Mouse (Mus musculus) stomach, postnatal 0 days (tissue): ENCODE data around the gene Ptgdr2. TPM values are rescaled to one million over a fixed set of nuclear protein-coding genes. Genes with fewer than 3 reads are reported as not detected.
A peak's percentile ranks its signal among the peaks of the same experiment; 100 is the strongest.

Experiments
- ATAC-seq: fragments of 200-750 bp; cut with Nextera tagmentation; 2 replicates; pipeline ENCODE4 v1.8.0; 2017; ENCODE audit not compliant: low FRiP score, low TSS enrichment
- DNase-seq: peaks from one replicate; pipeline ENCODE4 v3.0.0-alpha.2; 2016; ENCODE audit warnings: low spot score
- H3K27ac ChIP-seq: fragments of 300-500 bp; sonication (generic); replicated peaks from 2 replicates; pipeline ENCODE4 v1.5.1; 2014; ENCODE audit warnings: mild to moderate bottlenecking, control low read depth
- H3K27me3 ChIP-seq: fragments of 300-500 bp; sonication (generic); 2 replicates; pipeline ENCODE4 v1.6.1; 2014; ENCODE audit warnings: low read length; ENCODE audit not compliant: control insufficient read depth, insufficient read depth
- H3K36me3 ChIP-seq: fragments of 300-500 bp; sonication (generic); 2 replicates; pipeline ENCODE4 v1.6.1; 2014; ENCODE audit warnings: low read length, mixed read lengths; ENCODE audit not compliant: control insufficient read depth, insufficient read depth
- H3K4me1 ChIP-seq: fragments of 300-500 bp; sonication (generic); replicated peaks from 2 replicates; pipeline ENCODE4 v1.6.1; 2014; ENCODE audit warnings: antibody characterized with exemption; ENCODE audit not compliant: control insufficient read depth, insufficient read depth
- H3K4me2 ChIP-seq: fragments of 300-500 bp; sonication (generic); replicated peaks from 2 replicates; pipeline ENCODE4 v1.6.1; 2014; ENCODE audit warnings: low read depth, mild to moderate bottlenecking, control low read depth, moderate library complexity
- H3K4me3 ChIP-seq: fragments of 300-500 bp; sonication (generic); 2 replicates; pipeline ENCODE4 v1.5.1; 2014; ENCODE audit warnings: low read depth, low read length, control low read depth
- H3K9ac ChIP-seq: fragments of 300-500 bp; sonication (generic); 2 replicates; pipeline ENCODE4 v1.6.1; 2014; ENCODE audit warnings: mild to moderate bottlenecking, low read length, control low read depth, mixed read lengths
- H3K9me3 ChIP-seq: fragments of 300-500 bp; sonication (generic); 2 replicates; pipeline ENCODE4 v1.6.1; 2016; ENCODE audit warnings: low read length; ENCODE audit not compliant: control insufficient read depth
- CTCF ChIP-seq: IDR thresholded peaks from 2 replicates; pipeline ENCODE4 v1.5.1; 2016; ENCODE audit warnings: antibody characterized with exemption, low read depth, mild to moderate bottlenecking, moderate library complexity
- EP300 ChIP-seq: optimal IDR thresholded peaks from 2 replicates; pipeline ENCODE3; 2016; ENCODE audit warnings: antibody characterized with exemption
- WGBS: fragments of 180-500 bp; shearing (Covaris S2); extraction: QIAGEN DNeasy Blood & Tissue Kit; methylation state at CpG from one replicate; pipeline ENCODE4 v1.1.7; 2014; 5-methylcytosine and 5-hydroxymethylcytosine counted together
- polyA plus RNA-seq: library from polyadenylated mRNA; unstranded; fragments of >200 nt; fragmentation: Nextera tagmentation; extraction: Ambion mirVana; gene quantifications from 2 replicates; pipeline ENCODE4 v1.2.1, GENCODE M21; 2015

Ptgdr2 gene
- polyA plus RNA-seq, 1 experiment from 2014 or later = 0.06 TPM

GRCm38 (mm10) chr19:10900315-10900714 lies 36.6 kb upstream of the Ptgdr2 start:
- no peak overlapping the region for H3K4me2 ChIP-seq
- H3K9me3 ChIP-seq = no peaks in the 10 kb centered on the region
- no peak overlapping the region for H3K9ac ChIP-seq
- TF ChIP-seq CTCF (no peak), EP300 (no peak)
- DNase-seq (no peak), ATAC-seq (no peak)
- no peak overlapping the region for H3K27ac ChIP-seq
- no peaks in the 10 kb centered on the region for H3K27me3 ChIP-seq
- H3K4me3 ChIP-seq = no peak overlapping the region
- peaks cover 51% of the 10 kb centered on the region for H3K36me3 ChIP-seq
- 72% methylated on average over 6 of the region's 6 CpGs for WGBS
- 0 out of 2 replicates have a peak, but pooled peaks cover 2% of the 10 kb centered on the region for H3K4me1 ChIP-seq

- H3K4me2 ChIP-seq = no peak overlapping the region
- no peaks in the 10 kb centered on the region for H3K27me3 ChIP-seq
- DNase-seq (no peak), ATAC-seq (no peak)
- peaks cover 51% of the 10 kb centered on the region for H3K36me3 ChIP-seq
- 86% methylated on average over 5 of the region's 5 CpGs for WGBS
- no peak overlapping the region for H3K27ac ChIP-seq
- H3K9me3 ChIP-seq = no peaks in the 10 kb centered on the region
- H3K4me1 ChIP-seq = 0 out of 2 replicates have a peak, but pooled peaks cover 2% of the 10 kb centered on the region
- H3K9ac ChIP-seq = no peak overlapping the region
- no peak overlapping the region for H3K4me3 ChIP-seq
- TF ChIP-seq EP300 = no peak
- TF ChIP-seq CTCF = no peak
Observed at GRCm38 (mm10) chr19:10901046-10901445, 35.9 kb upstream of the Ptgdr2 start.

- Histone ChIP-seq H3K4me1 (0 out of 2 replicates have a peak, but pooled peaks cover under 1% of the 10 kb centered on the region), H3K36me3 (peaks cover 38% of the 10 kb centered on the region), H3K9ac (no peak overlapping the region), H3K4me2 (no peak overlapping the region), H3K4me3 (no peak overlapping the region), H3K27ac (peak overlapping the region; percentile 30; the same call in 1 of the 2 replicates), H3K9me3 (no peaks in the 10 kb centered on the region), H3K27me3 (no peaks in the 10 kb centered on the region)
- DNase-seq (no peak), ATAC-seq (no peak)
- TF ChIP-seq CTCF (no peak), EP300 (no peak)
- WGBS = 61% methylated on average over 5 of the region's 5 CpGs
Observed at GRCm38 (mm10) chr19:10904512-10904911, 32.4 kb upstream of the Ptgdr2 start.

GRCm38 (mm10) chr19:10904927-10905727 lies 31.8 kb upstream of the Ptgdr2 start:
- Histone ChIP-seq H3K27ac (peak overlapping the region; percentile 82), H3K9me3 (no peaks in the 10 kb centered on the region), H3K27me3 (no peaks in the 10 kb centered on the region), H3K4me1 (0 out of 2 replicates have a peak, but pooled peaks cover 2% of the 10 kb centered on the region), H3K36me3 (peaks cover 33% of the 10 kb centered on the region), H3K4me2 (0 out of 2 replicates have a peak overlapping the region, but pooled peaks have one; percentile 11), H3K9ac (peak overlapping the region; percentile 35; the same call in 1 of the 2 replicates), H3K4me3 (no peak overlapping the region)
- peak; percentile 54 for DNase-seq
- 35% methylated on average over 7 of the region's 7 CpGs for WGBS
- TF ChIP-seq EP300 (no peak), CTCF (peak; percentile 44)
- ATAC-seq = peak; percentile 72; the same call in 1 of the 2 replicates

- DNase-seq (no peak), ATAC-seq (no peak)
- TF ChIP-seq EP300 (no peak), CTCF (no peak)
- peaks cover 28% of the 10 kb centered on the region for H3K36me3 ChIP-seq
- 52% methylated on average over 5 of the region's 5 CpGs for WGBS
- H3K4me3 ChIP-seq = no peak overlapping the region
- H3K9me3 ChIP-seq = no peaks in the 10 kb centered on the region
- H3K4me2 ChIP-seq = 0 out of 2 replicates have a peak overlapping the region, but pooled peaks have one; percentile 11
- no peaks in the 10 kb centered on the region for H3K27me3 ChIP-seq
- 0 out of 2 replicates have a peak, but pooled peaks cover 2% of the 10 kb centered on the region for H3K4me1 ChIP-seq
- H3K9ac ChIP-seq = peak overlapping the region; percentile 35; the same call in 1 of the 2 replicates
- peak overlapping the region; percentile 82 for H3K27ac ChIP-seq
Observed at GRCm38 (mm10) chr19:10905728-10906000, 31.3 kb upstream of the Ptgdr2 start.

- Histone ChIP-seq H3K4me1 (0 out of 2 replicates have a peak, but pooled peaks cover 2% of the 10 kb centered on the region), H3K9ac (no peak overlapping the region), H3K27ac (peak overlapping the region; percentile 77; the same call in 1 of the 2 replicates), H3K4me2 (no peak overlapping the region), H3K4me3 (no peak overlapping the region), H3K27me3 (no peaks in the 10 kb centered on the region), H3K9me3 (no peaks in the 10 kb centered on the region), H3K36me3 (peaks cover 10% of the 10 kb centered on the region)
- TF ChIP-seq EP300 (no peak), CTCF (peak; percentile 89)
- WGBS = 50% methylated on average over 3 of the region's 3 CpGs
- ATAC-seq (no peak), DNase-seq (peak; percentile 73)
Observed at GRCm38 (mm10) chr19:10907891-10908290, 29.1 kb upstream of the Ptgdr2 start.
